Mouse (Mus musculus): ENCODE results near the gene Srgn. TPM values are rescaled to one million over a fixed set of nuclear protein-coding genes. Genes with fewer than 3 reads are reported as not detected.
A peak's percentile ranks its signal among the peaks of the same experiment; 100 is the strongest.

The Srgn gene
- total and polyA plus RNA-seq, 2 experiments = 5.0 to 15.9 TPM

- no peak for DNase-seq (ENCODE audit: extremely low read depth, low read depth, low spot score)
- no peaks in the 10 kb centered on the region for H3K4me1 ChIP-seq (ENCODE audit: control insufficient read depth, insufficient read depth, low read length)
- H3K4me3 ChIP-seq (ENCODE audit: insufficient read depth, low read depth, low read length) = no peak overlapping the region
- no peaks in the 10 kb centered on the region for H3K36me3 ChIP-seq (ENCODE audit: control insufficient read depth, insufficient read depth, low read length)
- H3K9ac ChIP-seq (ENCODE audit: low read depth, low read length) = no peak overlapping the region
- H3K27me3 ChIP-seq (ENCODE audit: control insufficient read depth, insufficient read depth, low read length) = no peaks in the 10 kb centered on the region
- no peak for TF ChIP-seq CTCF (IDR thresholded peaks at IDR 0.05; ENCODE audit: low read depth, low read length)
- no peak for TF ChIP-seq POLR2A (IDR thresholded peaks at IDR 0.05; ENCODE audit: extremely low read depth, insufficient read depth, low read length)
- H3K79me2 ChIP-seq (ENCODE audit: control insufficient read depth, insufficient read depth, low read length) = no peaks in the 10 kb centered on the region
- no peak overlapping the region for H3K27ac ChIP-seq (replicated peaks; ENCODE audit: insufficient read depth, low read depth, low read length)
Observed at GRCm38 (mm10) chr10:62545759-62546158, 18.5 kb upstream of the Srgn start.

GRCm38 (mm10) chr10:62544316-62544715, 17.1 kb upstream of the Srgn start:
- TF ChIP-seq CTCF (IDR thresholded peaks at IDR 0.05; ENCODE audit: low read depth, low read length) (no peak), POLR2A (IDR thresholded peaks at IDR 0.05; ENCODE audit: extremely low read depth, insufficient read depth, low read length) (no peak)
- Histone ChIP-seq H3K79me2 (ENCODE audit: control insufficient read depth, insufficient read depth, low read length) (no peaks in the 10 kb centered on the region), H3K9ac (ENCODE audit: low read depth, low read length) (no peak overlapping the region), H3K36me3 (ENCODE audit: control insufficient read depth, insufficient read depth, low read length) (no peaks in the 10 kb centered on the region), H3K4me1 (ENCODE audit: control insufficient read depth, insufficient read depth, low read length) (no peaks in the 10 kb centered on the region), H3K27ac (replicated peaks; ENCODE audit: insufficient read depth, low read depth, low read length) (no peak overlapping the region), H3K4me3 (ENCODE audit: insufficient read depth, low read depth, low read length) (no peak overlapping the region), H3K27me3 (ENCODE audit: control insufficient read depth, insufficient read depth, low read length) (no peaks in the 10 kb centered on the region)
- no peak for DNase-seq (ENCODE audit: extremely low read depth, low read depth, low spot score)
- WGBS = 89% methylated on average over 4 of the region's 4 CpGs

GRCm38 (mm10) chr10:62543399-62543808, 16.2 kb upstream of the Srgn start:
- WGBS = 78% methylated on average over 12 of the region's 12 CpGs
- peak; percentile 26 for DNase-seq (ENCODE audit: extremely low read depth, low read depth, low spot score)
- H3K9ac ChIP-seq (ENCODE audit: low read depth, low read length) = no peak overlapping the region
- H3K4me3 ChIP-seq (ENCODE audit: insufficient read depth, low read depth, low read length) = no peak overlapping the region
- no peaks in the 10 kb centered on the region for H3K4me1 ChIP-seq (ENCODE audit: control insufficient read depth, insufficient read depth, low read length)
- H3K79me2 ChIP-seq (ENCODE audit: control insufficient read depth, insufficient read depth, low read length) = no peaks in the 10 kb centered on the region
- H3K27ac ChIP-seq (replicated peaks; ENCODE audit: insufficient read depth, low read depth, low read length) = 0 out of 2 replicates have a peak overlapping the region, but pooled peaks have one; percentile 4
- TF ChIP-seq POLR2A (IDR thresholded peaks at IDR 0.05; ENCODE audit: extremely low read depth, insufficient read depth, low read length) = no peak
- no peak for TF ChIP-seq CTCF (IDR thresholded peaks at IDR 0.05; ENCODE audit: low read depth, low read length)
- no peaks in the 10 kb centered on the region for H3K36me3 ChIP-seq (ENCODE audit: control insufficient read depth, insufficient read depth, low read length)
- no peaks in the 10 kb centered on the region for H3K27me3 ChIP-seq (ENCODE audit: control insufficient read depth, insufficient read depth, low read length)

GRCm38 (mm10) chr10:62542928-62543327, 15.7 kb upstream of the Srgn start:
- no peaks in the 10 kb centered on the region for H3K36me3 ChIP-seq (ENCODE audit: control insufficient read depth, insufficient read depth, low read length)
- H3K4me3 ChIP-seq (ENCODE audit: insufficient read depth, low read depth, low read length) = no peak overlapping the region
- no peaks in the 10 kb centered on the region for H3K27me3 ChIP-seq (ENCODE audit: control insufficient read depth, insufficient read depth, low read length)
- H3K79me2 ChIP-seq (ENCODE audit: control insufficient read depth, insufficient read depth, low read length) = no peaks in the 10 kb centered on the region
- H3K9ac ChIP-seq (ENCODE audit: low read depth, low read length) = no peak overlapping the region
- 89% methylated on average over 7 of the region's 8 CpGs for WGBS
- no peaks in the 10 kb centered on the region for H3K4me1 ChIP-seq (ENCODE audit: control insufficient read depth, insufficient read depth, low read length)
- no peak for DNase-seq (ENCODE audit: extremely low read depth, low read depth, low spot score)
- 0 out of 2 replicates have a peak overlapping the region, but pooled peaks have one; percentile 4 for H3K27ac ChIP-seq (replicated peaks; ENCODE audit: insufficient read depth, low read depth, low read length)
- TF ChIP-seq CTCF (IDR thresholded peaks at IDR 0.05; ENCODE audit: low read depth, low read length) (no peak), POLR2A (IDR thresholded peaks at IDR 0.05; ENCODE audit: extremely low read depth, insufficient read depth, low read length) (no peak)

GRCm38 (mm10) chr10:62542507-62542906, 15.3 kb upstream of the Srgn start:
- Histone ChIP-seq H3K36me3 (ENCODE audit: control insufficient read depth, insufficient read depth, low read length) (no peaks in the 10 kb centered on the region), H3K79me2 (ENCODE audit: control insufficient read depth, insufficient read depth, low read length) (no peaks in the 10 kb centered on the region), H3K27ac (replicated peaks; ENCODE audit: insufficient read depth, low read depth, low read length) (no peak overlapping the region), H3K4me1 (ENCODE audit: control insufficient read depth, insufficient read depth, low read length) (no peaks in the 10 kb centered on the region), H3K27me3 (ENCODE audit: control insufficient read depth, insufficient read depth, low read length) (no peaks in the 10 kb centered on the region), H3K9ac (ENCODE audit: low read depth, low read length) (no peak overlapping the region), H3K4me3 (ENCODE audit: insufficient read depth, low read depth, low read length) (no peak overlapping the region)
- 89% methylated on average over 12 of the region's 12 CpGs for WGBS
- TF ChIP-seq CTCF (IDR thresholded peaks at IDR 0.05; ENCODE audit: low read depth, low read length) (no peak), POLR2A (IDR thresholded peaks at IDR 0.05; ENCODE audit: extremely low read depth, insufficient read depth, low read length) (no peak)
- no peak for DNase-seq (ENCODE audit: extremely low read depth, low read depth, low spot score)

- no peak for DNase-seq (ENCODE audit: extremely low read depth, low read depth, low spot score)
- no peak for TF ChIP-seq POLR2A (IDR thresholded peaks at IDR 0.05; ENCODE audit: extremely low read depth, insufficient read depth, low read length)
- no peak for TF ChIP-seq CTCF (IDR thresholded peaks at IDR 0.05; ENCODE audit: low read depth, low read length)
- 91% methylated on average over 12 of the region's 12 CpGs for WGBS
Observed at GRCm38 (mm10) chr10:62541499-62541898, 14.2 kb upstream of the Srgn start.

More at GRCm38 (mm10) chr10:62541499-62541898, 14.2 kb upstream of the Srgn start:
- Histone ChIP-seq H3K9ac (ENCODE audit: low read depth, low read length) (no peak overlapping the region), H3K4me3 (ENCODE audit: insufficient read depth, low read depth, low read length) (no peak overlapping the region), H3K36me3 (ENCODE audit: control insufficient read depth, insufficient read depth, low read length) (no peaks in the 10 kb centered on the region), H3K79me2 (ENCODE audit: control insufficient read depth, insufficient read depth, low read length) (no peaks in the 10 kb centered on the region), H3K27me3 (ENCODE audit: control insufficient read depth, insufficient read depth, low read length) (no peaks in the 10 kb centered on the region), H3K4me1 (ENCODE audit: control insufficient read depth, insufficient read depth, low read length) (no peaks in the 10 kb centered on the region), H3K27ac (replicated peaks; ENCODE audit: insufficient read depth, low read depth, low read length) (no peak overlapping the region)
